24 mouse cellular contexts compared by ENCODE assay signal in genomic region chr9:60236155-60236554, GRCm38 (mm10).
DNase-seq lines count a peak whose midpoint lies in the region; ATAC-seq and TF ChIP-seq lines count a peak whose summit lies in the region.
"Had no signal": no experiment of that assay in that cellular context is flagged by ENCODE, and none has a peak within 500 bp of the region (broad histone marks: within the 10 kb centered on the region; RNA-seq: fewer than 3 reads in every experiment).

No protein-coding gene starts in this region.

- H3K4me3 ChIP-seq in heart, embryonic 12.5 days = no peak overlapping the region
- no peak overlapping the region for H3K4me3 ChIP-seq in limb, embryonic 10.5 days
- no peak overlapping the region for H3K4me3 ChIP-seq in midbrain, postnatal 0 days (ENCODE audit: low read depth, low read length)
- H3K4me3 ChIP-seq: embryonic facial prominence, embryonic 12.5 days; forebrain, embryonic 10.5 days; forebrain, embryonic 15.5 days; heart, adult 2 months; heart, embryonic 10.5 days; hindbrain, embryonic 12.5 days; hindbrain, embryonic 15.5 days had no signal

- peak; percentile 92 for DNase-seq in heart, adult 11 months
- DNase-seq in lung, postnatal 10 days = peak; percentile 35
- DNase-seq in lung, adult 18-20 months = no peak
- no peak for DNase-seq in limb, embryonic 10.5 days (ENCODE audit: low spot score)
- DNase-seq in right cerebral cortex, adult 18-20 months = no peak
- no peak for DNase-seq in midbrain, postnatal 0 days (ENCODE audit: low spot score)
- DNase-seq: adrenal gland, postnatal 10 days; adrenal gland, postnatal 36 days; B cell, adult 2 months; cerebellum, adult 18-20 months; cerebellum, adult 9-10 months; cerebellum, postnatal 14 days; gastrocnemius, postnatal 25 days; heart, adult 2 months had no signal

- 64% methylated on average over 9 of the region's 9 CpGs for WGBS in heart, embryonic 12.5 days
- WGBS in limb, embryonic 10.5 days = 83% methylated on average over 9 of the region's 9 CpGs
- WGBS in midbrain, postnatal 0 days = 79% methylated on average over 9 of the region's 9 CpGs

- peaks cover 7% of the 10 kb centered on the region; the same call in 1 of the 2 replicates for H3K4me1 ChIP-seq in heart, embryonic 12.5 days (replicated peaks)
- H3K4me1 ChIP-seq in limb, embryonic 10.5 days = peaks cover 57% of the 10 kb centered on the region
- no peaks in the 10 kb centered on the region for H3K4me1 ChIP-seq in midbrain, postnatal 0 days (ENCODE audit: insufficient read depth, low read length)

- H3K27ac ChIP-seq in heart, embryonic 12.5 days (ENCODE audit: poor library complexity, severe bottlenecking) = no peak overlapping the region
- peak overlapping the region; percentile 88 for H3K27ac ChIP-seq in limb, embryonic 10.5 days
- H3K27ac ChIP-seq in midbrain, postnatal 0 days (ENCODE audit: low read depth, low read length) = no peak overlapping the region
- H3K27ac ChIP-seq: embryonic facial prominence, embryonic 12.5 days; forebrain, embryonic 10.5 days; forebrain, embryonic 15.5 days; heart, adult 2 months; heart, embryonic 10.5 days; hindbrain, embryonic 12.5 days; hindbrain, embryonic 15.5 days had no signal

- H3K27me3 ChIP-seq in heart, embryonic 12.5 days (replicated peaks) = no peaks in the 10 kb centered on the region
- no peaks in the 10 kb centered on the region for H3K27me3 ChIP-seq in limb, embryonic 10.5 days (ENCODE audit: low read depth, poor library complexity, severe bottlenecking)
- H3K27me3 ChIP-seq in midbrain, postnatal 0 days (ENCODE audit: insufficient read depth, low read length) = no peaks in the 10 kb centered on the region
- H3K27me3 ChIP-seq: CH12.LX; embryonic facial prominence, embryonic 12.5 days; forebrain, embryonic 15.5 days; hindbrain, embryonic 12.5 days; hindbrain, embryonic 15.5 days; Patski had no signal

- H3K9me3 ChIP-seq in heart, embryonic 12.5 days (replicated peaks) = no peaks in the 10 kb centered on the region
- no peaks in the 10 kb centered on the region for H3K9me3 ChIP-seq in limb, embryonic 10.5 days (replicated peaks)
- no peaks in the 10 kb centered on the region for H3K9me3 ChIP-seq in midbrain, postnatal 0 days (ENCODE audit: low read length)
- H3K9me3 ChIP-seq: embryonic facial prominence, embryonic 12.5 days; forebrain, embryonic 10.5 days; forebrain, embryonic 15.5 days; G1E; heart, embryonic 10.5 days; hindbrain, embryonic 12.5 days; hindbrain, embryonic 15.5 days had no signal

- no peaks in the 10 kb centered on the region for H3K36me3 ChIP-seq in heart, embryonic 12.5 days
- H3K36me3 ChIP-seq in limb, embryonic 10.5 days = no peaks in the 10 kb centered on the region
- no peaks in the 10 kb centered on the region for H3K36me3 ChIP-seq in midbrain, postnatal 0 days (ENCODE audit: insufficient read depth, low read length)
- H3K36me3 ChIP-seq: embryonic facial prominence, embryonic 12.5 days; forebrain, embryonic 10.5 days; forebrain, embryonic 15.5 days; G1E; hindbrain, embryonic 12.5 days; hindbrain, embryonic 15.5 days had no signal

- TF ChIP-seq CTCF in midbrain, postnatal 0 days (IDR thresholded peaks at IDR 0.05) = no peak

- H3K4me2 ChIP-seq in heart, embryonic 12.5 days = no peak overlapping the region
- H3K4me2 ChIP-seq in midbrain, postnatal 0 days (ENCODE audit: low read depth, low read length, poor library complexity, severe bottlenecking) = no peak overlapping the region
- H3K4me2 ChIP-seq: embryonic facial prominence, embryonic 12.5 days; forebrain, embryonic 15.5 days; hindbrain, embryonic 12.5 days; hindbrain, embryonic 15.5 days had no signal

- H3K9ac ChIP-seq in heart, embryonic 12.5 days = no peak overlapping the region
- H3K9ac ChIP-seq in midbrain, postnatal 0 days (replicated peaks; ENCODE audit: low read length, poor library complexity, severe bottlenecking) = no peak overlapping the region
- H3K9ac ChIP-seq: embryonic facial prominence, embryonic 12.5 days; forebrain, embryonic 15.5 days; hindbrain, embryonic 12.5 days; hindbrain, embryonic 15.5 days had no signal

- ATAC-seq in heart, embryonic 12.5 days (ENCODE audit: insufficient number of reproducible peaks, low FRiP score) = no peak
- no peak for ATAC-seq in midbrain, postnatal 0 days (ENCODE audit: low FRiP score)
- ATAC-seq: forebrain, embryonic 15.5 days; Patski had no signal

Comparison
In these comparisons a context has a peak if more than half of its experiments do, and no peak if none do; other contexts are left out.
1. DNase-seq: peak in heart, adult 11 months (single experiment) and lung, postnatal 10 days (single experiment); none in lung, adult 18-20 months (0 of 2), limb, embryonic 10.5 days (single experiment), right cerebral cortex, adult 18-20 months (single experiment) and midbrain, postnatal 0 days (single experiment).